Mouse (Mus musculus) CH12.LX (cell line): ENCODE data around the gene Shmt2. TPM values are rescaled to one million over a fixed set of nuclear protein-coding genes. Genes with fewer than 3 reads are reported as not detected.

Source experiments
- DNase-seq: peaks from one replicate; pipeline ENCODE4 v3.0.0-alpha.2; 2013; ENCODE audit errors: extremely low read depth
- H3K27ac ChIP-seq: 2 replicates; pipeline ENCODE4 v1.5.1; 2012; ENCODE audit warnings: low read depth, mild to moderate bottlenecking, control low read depth, moderate library complexity; ENCODE audit not compliant: insufficient read depth
- H3K27me3 ChIP-seq: replicated peaks from 2 replicates; pipeline ENCODE3; 2012; ENCODE audit warnings: inconsistent platforms
- H3K36me3 ChIP-seq, 2 experiments: replicated peaks in 1 of 2; 2 replicates each; pipeline versions ENCODE3 to v1.6.1; 2012; ENCODE audit warnings: inconsistent platforms in 1 of 2, low read length in 1 of 2, mild to moderate bottlenecking in 1 of 2, mixed read lengths in 1 of 2, moderate library complexity in 1 of 2; ENCODE audit not compliant: control insufficient read depth in 1 of 2, insufficient read depth in 1 of 2
- H3K4me1 ChIP-seq, 2 experiments: 2 replicates each; pipeline ENCODE4 v1.6.1; 2012; ENCODE audit warnings: inconsistent platforms in 1 of 2, moderate library complexity in 1 of 2; ENCODE audit not compliant: insufficient read depth in 2 of 2, control insufficient read depth in 1 of 2
- H3K4me2 ChIP-seq: 2 replicates; pipeline ENCODE4 v1.6.1; 2012; ENCODE audit warnings: low read depth, mild to moderate bottlenecking, control low read depth; ENCODE audit not compliant: poor library complexity, insufficient read depth, severe bottlenecking
- H3K4me3 ChIP-seq, 3 experiments: fragments of 150-350 bp in 1 of 3; sonication (generic) in 1 of 3; replicated peaks in 1 of 3; 2 replicates each; pipeline versions ENCODE3 to v1.5.1; 2011 to 2012; ENCODE audit warnings: low read depth in 2 of 3, low read length in 2 of 3, mild to moderate bottlenecking in 2 of 3, moderate library complexity in 2 of 3, control low read depth in 1 of 3, improper control_type of control experiment in 1 of 3, inconsistent platforms in 1 of 3, mixed read lengths in 1 of 3; ENCODE audit not compliant: poor library complexity in 1 of 3
- H3K79me2 ChIP-seq: replicated peaks from 2 replicates; pipeline ENCODE4 v1.6.1; 2012; ENCODE audit warnings: mild to moderate bottlenecking, moderate library complexity; ENCODE audit not compliant: control insufficient read depth, poor library complexity, insufficient read depth, severe bottlenecking; ENCODE audit errors: extremely low read depth
- H3K9ac ChIP-seq: 2 replicates; pipeline ENCODE4 v1.6.1; 2012; ENCODE audit warnings: low read depth, mild to moderate bottlenecking, control low read depth, moderate library complexity; ENCODE audit not compliant: insufficient read depth
- H3K9me3 ChIP-seq: replicated peaks from 2 replicates; pipeline ENCODE3; 2012; ENCODE audit warnings: low read length, inconsistent platforms, mixed read lengths
- BHLHE40 ChIP-seq: IDR thresholded peaks from 2 replicates; pipeline ENCODE4 v1.6.1; 2011; ENCODE audit warnings: mild to moderate bottlenecking, low read depth, low read length, improper control_type of control experiment
- CHD1 ChIP-seq: IDR thresholded peaks from 2 replicates; pipeline ENCODE4 v1.6.1; 2012; ENCODE audit warnings: low read depth, low read length, improper control_type of control experiment, inconsistent platforms
- E2F4 ChIP-seq: IDR thresholded peaks from 2 replicates; pipeline ENCODE4 v1.6.1; 2011; ENCODE audit warnings: low read depth, low read length, improper control_type of control experiment; ENCODE audit not compliant: insufficient replicate concordance
- ETS1 ChIP-seq: conservative IDR thresholded peaks from 2 replicates; pipeline ENCODE4 v1.6.1; 2012; ENCODE audit warnings: low read depth, mild to moderate bottlenecking, inconsistent platforms, low read length, improper control_type of control experiment, moderate library complexity
- GABPA ChIP-seq: IDR thresholded peaks from 2 replicates; pipeline ENCODE4 v1.6.1; 2012; ENCODE audit warnings: low read depth, low read length, improper control_type of control experiment, inconsistent platforms; ENCODE audit not compliant: insufficient replicate concordance
- JUND ChIP-seq: conservative IDR thresholded peaks from 2 replicates; pipeline ENCODE4 v1.6.1; 2011; ENCODE audit warnings: low read depth, low read length, improper control_type of control experiment
- MAFK ChIP-seq: IDR thresholded peaks from 2 replicates; pipeline ENCODE4 v1.6.1; 2011; ENCODE audit warnings: low read length, improper control_type of control experiment; ENCODE audit not compliant: insufficient replicate concordance
- MAX ChIP-seq: IDR thresholded peaks from 2 replicates; pipeline ENCODE4 v1.6.1; 2011; ENCODE audit warnings: low read length, improper control_type of control experiment
- MEF2A ChIP-seq: IDR thresholded peaks from 2 replicates; pipeline ENCODE4 v1.6.1; 2014; ENCODE audit warnings: low read depth, mild to moderate bottlenecking, inconsistent platforms, low read length, improper control_type of control experiment, borderline replicate concordance
- MYC ChIP-seq: IDR thresholded peaks from 2 replicates; pipeline ENCODE4 v1.6.1; 2011; ENCODE audit warnings: low read depth, mild to moderate bottlenecking, improper control_type of control experiment, low read length
- NRF1 ChIP-seq: IDR thresholded peaks from 2 replicates; pipeline ENCODE4 v1.6.1; 2014; ENCODE audit warnings: low read depth, mild to moderate bottlenecking, inconsistent platforms, low read length, improper control_type of control experiment, moderate library complexity
- SIN3A ChIP-seq: IDR thresholded peaks from 2 replicates; pipeline ENCODE4 v1.6.1; 2012; ENCODE audit warnings: low read length, improper control_type of control experiment, inconsistent platforms
- TCF12 ChIP-seq: IDR thresholded peaks from 2 replicates; pipeline ENCODE4 v1.6.1; 2014; ENCODE audit warnings: low read depth, mild to moderate bottlenecking, inconsistent platforms, low read length, improper control_type of control experiment
- USF2 ChIP-seq: conservative IDR thresholded peaks from 2 replicates; pipeline ENCODE4 v1.6.1; 2011; ENCODE audit warnings: low read depth, low read length, improper control_type of control experiment
- dilution Hi-C: fragments of 300-500 bp; cut with MboI; formaldehyde crosslinking; loops from 2 replicates; pipeline ENCODE4 v1.14.3; 2020; ENCODE audit warnings: low sequenced_read_pairs; ENCODE audit not compliant: extremely low pct_unique_long_range_greater_than_20kb, extremely low pct_ligation_motif_present
- in situ Hi-C: fragments of 300-500 bp; cut with MboI; formaldehyde crosslinking; loops from 3 replicates; pipeline ENCODE4 v1.14.3; 2019; ENCODE audit warnings: low sequenced_read_pairs, low pct_ligation_motif_present, low pct_unique_long_range_greater_than_20kb, mixed read lengths
- polyA plus RNA-seq: library from polyadenylated mRNA; unstranded; fragments of >175 nt; gene quantifications from 2 replicates; pipeline ENCODE4 v1.2.1, GENCODE M21; 2012; ENCODE audit warnings: low read depth; ENCODE audit not compliant: insufficient read length
- total RNA-seq, 2 experiments: library from RNA; depleted of rRNA; stranded (reverse); fragments of 300-350 nt in 1 of 2; fragments of >200 nt in 1 of 2; gene quantifications; 2 replicates each; pipeline ENCODE4 v1.2.3; 2012 to 2014

Shmt2 gene
- total and polyA plus RNA-seq, 3 experiments: 267 to 353 (median 317) TPM

GRCm38 (mm10) chr10:127530945-127531344 is 8.7 kb upstream of the Shmt2 start:
- H3K27me3 ChIP-seq: peaks cover 86% of the 10 kb centered on the region
- H3K27ac ChIP-seq: no peak overlapping the region
- H3K4me3 ChIP-seq: no peak overlapping the region
- H3K4me1 ChIP-seq: peaks cover 16 to 24% of the 10 kb centered on the region in 2 experiments
- in situ Hi-C loops (no loop called here), dilution Hi-C loops (no loop called here)
- TF ChIP-seq MAX (no peak), MYC (no peak), GABPA (no peak), TCF12 (no peak)
- H3K9me3 ChIP-seq: peaks cover 3% of the 10 kb centered on the region
- no peaks in the 10 kb centered on the region for H3K36me3 ChIP-seq
- no peak overlapping the region for H3K4me2 ChIP-seq
- H3K79me2 ChIP-seq: no peaks in the 10 kb centered on the region
- no peak for DNase-seq
- H3K9ac ChIP-seq: no peak overlapping the region

GRCm38 (mm10) chr10:127527481-127527880 is 5.2 kb upstream of the Shmt2 start:
- H3K4me3 ChIP-seq: no peak overlapping the region
- peaks cover 0 to 4% of the 10 kb centered on the region in 2 experiments; a peak in 1 of 4 replicates for H3K4me1 ChIP-seq
- H3K4me2 ChIP-seq: no peak overlapping the region
- H3K36me3 ChIP-seq: no peaks in the 10 kb centered on the region
- dilution Hi-C loops (no loop called here), in situ Hi-C loops (no loop called here)
- no peak for DNase-seq
- no peak overlapping the region for H3K9ac ChIP-seq
- no peak overlapping the region for H3K27ac ChIP-seq
- TF ChIP-seq E2F4 (no peak), NRF1 (no peak)
- H3K27me3 ChIP-seq: peaks cover 71% of the 10 kb centered on the region
- no peaks in the 10 kb centered on the region for H3K79me2 ChIP-seq
- H3K9me3 ChIP-seq: no peaks in the 10 kb centered on the region

- Histone ChIP-seq H3K4me1 (peaks cover 0 to 4% of the 10 kb centered on the region in 2 experiments; a peak in 1 of 4 replicates), H3K27me3 (peaks cover 64% of the 10 kb centered on the region), H3K36me3 (no peaks in the 10 kb centered on the region), H3K4me3 (no peak overlapping the region), H3K27ac (no peak overlapping the region), H3K9me3 (no peaks in the 10 kb centered on the region), H3K4me2 (no peak overlapping the region), H3K79me2 (peaks cover under 1% of the 10 kb centered on the region; the same call in 1 of the 2 replicates), H3K9ac (no peak overlapping the region)
- dilution Hi-C loops: no loop called here
- in situ Hi-C loops: no loop called here
- no peak for DNase-seq
- TF ChIP-seq CHD1 (no peak), BHLHE40 (no peak), SIN3A (no peak), JUND (no peak), MEF2A (no peak), MAFK (no peak), MYC (no peak), USF2 (no peak), ETS1 (no peak)
Measured at GRCm38 (mm10) chr10:127526681-127527080, 4.4 kb upstream of the Shmt2 start.
